Mouse (Mus musculus) liver, adult 2 months (tissue): ENCODE measurements at regions not wholly inside any gene's neighbourhood (a gene's known extent, or its start where the extent isn't known, plus 50 kb on each side); places are given as distances from the start of the nearest gene placed in this dataset.

Source experiments
- DNase-seq: peaks from one replicate; pipeline ENCODE4 v3.0.0-alpha.2; 2011; ENCODE audit warnings: low read depth, low spot score; ENCODE audit errors: extremely low read depth
- H3K27ac ChIP-seq: fragments of 200-500 bp; replicated peaks from 2 replicates; pipeline ENCODE4 v1.5.1; 2012; ENCODE audit warnings: low read depth, mild to moderate bottlenecking, control low read depth, inconsistent platforms, low read length; ENCODE audit not compliant: insufficient read depth
- H3K27me3 ChIP-seq: fragments of 200-500 bp; 2 replicates; pipeline ENCODE4 v1.6.1; 2012; ENCODE audit warnings: mild to moderate bottlenecking, moderate library complexity, low read length, inconsistent platforms; ENCODE audit not compliant: control insufficient read depth, insufficient read depth
- H3K36me3 ChIP-seq: fragments of 200-500 bp; 2 replicates; pipeline ENCODE4 v1.6.1; 2012; ENCODE audit warnings: low read length, inconsistent platforms; ENCODE audit not compliant: control insufficient read depth, insufficient read depth
- H3K4me1 ChIP-seq: fragments of 200-500 bp; 2 replicates; pipeline ENCODE4 v1.6.1; 2011; ENCODE audit warnings: low read length; ENCODE audit not compliant: control insufficient read depth, insufficient read depth
- H3K4me3 ChIP-seq: fragments of 200-500 bp; 2 replicates; pipeline ENCODE4 v1.5.1; 2011; ENCODE audit warnings: low read depth, mild to moderate bottlenecking, control low read depth, low read length, moderate library complexity; ENCODE audit not compliant: insufficient read depth
- H3K79me2 ChIP-seq: fragments of 200-500 bp; 2 replicates; pipeline ENCODE4 v1.6.1; 2012; ENCODE audit warnings: inconsistent platforms, mild to moderate bottlenecking, low read length, moderate library complexity; ENCODE audit not compliant: control insufficient read depth, insufficient read depth
- H3K9ac ChIP-seq: fragments of 200-500 bp; 2 replicates; pipeline ENCODE4 v1.6.1; 2012; ENCODE audit warnings: low read depth, mild to moderate bottlenecking, control low read depth, inconsistent platforms, low read length
- CTCF ChIP-seq: fragments of 200-500 bp; IDR thresholded peaks from 2 replicates; pipeline ENCODE4 v1.5.1; 2011; ENCODE audit warnings: low read depth, low read length, control low read depth
- POLR2A ChIP-seq: fragments of 200-500 bp; IDR thresholded peaks from 2 replicates; pipeline ENCODE4 v1.6.1; 2011; ENCODE audit warnings: low read length, control low read depth; ENCODE audit not compliant: insufficient read depth; ENCODE audit errors: extremely low read depth
- WGBS: fragments of 180-500 bp; shearing (Covaris S2); methylation state at CpG from one replicate; pipeline ENCODE4 v1.1.7; 2018; 5-methylcytosine and 5-hydroxymethylcytosine counted together

DNA sequence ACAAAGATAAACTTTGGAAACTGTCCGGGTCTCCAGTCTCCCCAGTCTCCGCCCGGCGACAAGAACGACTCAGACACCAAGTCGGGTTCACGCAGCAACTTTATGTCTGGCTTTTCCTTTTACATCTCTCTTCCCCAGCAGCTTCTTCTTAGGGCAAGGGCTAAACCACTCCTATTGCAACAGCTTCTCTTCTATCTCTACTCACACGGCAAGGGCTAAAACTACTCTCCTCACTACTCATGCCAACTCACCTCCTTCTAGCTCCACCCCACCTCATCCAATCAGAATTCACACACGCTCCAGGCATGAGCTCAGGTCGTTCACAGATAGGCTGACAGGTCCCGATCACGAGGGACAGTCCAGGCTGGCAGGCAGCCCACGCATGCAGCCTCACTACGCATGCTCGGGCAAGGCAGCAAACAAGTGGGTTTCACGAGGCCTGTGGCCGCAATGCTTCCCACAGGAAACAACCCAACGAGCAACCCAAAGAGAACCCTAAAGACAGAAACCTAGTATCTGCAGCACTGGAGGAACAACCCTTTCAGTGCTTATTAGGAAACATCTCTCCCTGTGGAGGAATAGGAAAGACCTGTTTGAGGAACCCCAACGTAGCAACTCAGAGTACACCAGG is 276.2 kb upstream of the 1700056E22Rik start:
- no peak overlapping the region for H3K4me3 ChIP-seq
- WGBS, result 88% methylated on average over 19 of the region's 19 CpGs
- H3K4me1 ChIP-seq, result no peaks in the 10 kb centered on the region
- H3K36me3 ChIP-seq, result no peaks in the 10 kb centered on the region
- no peak overlapping the region for H3K9ac ChIP-seq
- no peaks in the 10 kb centered on the region for H3K79me2 ChIP-seq
- no peaks in the 10 kb centered on the region for H3K27me3 ChIP-seq
- no peak overlapping the region for H3K27ac ChIP-seq
- no peak for DNase-seq
- TF ChIP-seq CTCF (no peak), POLR2A (no peak)

DNA sequence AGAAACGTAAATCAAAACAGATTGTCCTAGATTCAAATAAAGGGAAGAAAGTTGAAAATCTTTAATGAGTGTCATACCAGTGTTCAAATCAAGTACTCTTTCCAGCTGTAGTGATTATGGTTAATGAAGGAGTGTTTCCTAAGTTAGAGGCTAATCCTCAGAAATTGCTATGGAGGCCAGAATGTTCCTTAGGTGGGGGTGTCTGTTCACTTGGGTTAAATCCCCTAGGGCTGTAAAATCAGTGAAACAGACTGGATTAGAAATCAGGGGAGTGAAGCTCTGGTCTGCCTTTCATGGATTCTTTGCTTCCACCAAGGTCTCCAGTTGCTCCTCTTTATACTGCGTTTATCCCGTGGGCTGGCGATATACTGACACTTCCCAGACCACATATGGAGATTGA is 270.7 kb upstream of the 1700056E22Rik start:
- H3K4me1 ChIP-seq, result no peaks in the 10 kb centered on the region
- H3K9ac ChIP-seq, result no peak overlapping the region
- TF ChIP-seq POLR2A, result no peak
- TF ChIP-seq CTCF, result no peak
- H3K36me3 ChIP-seq, result no peaks in the 10 kb centered on the region
- no peaks in the 10 kb centered on the region for H3K27me3 ChIP-seq
- H3K79me2 ChIP-seq, result no peaks in the 10 kb centered on the region
- H3K4me3 ChIP-seq, result no peak overlapping the region
- WGBS, result 94% methylated on average over 4 of the region's 4 CpGs
- no peak for DNase-seq
- no peak overlapping the region for H3K27ac ChIP-seq

DNA sequence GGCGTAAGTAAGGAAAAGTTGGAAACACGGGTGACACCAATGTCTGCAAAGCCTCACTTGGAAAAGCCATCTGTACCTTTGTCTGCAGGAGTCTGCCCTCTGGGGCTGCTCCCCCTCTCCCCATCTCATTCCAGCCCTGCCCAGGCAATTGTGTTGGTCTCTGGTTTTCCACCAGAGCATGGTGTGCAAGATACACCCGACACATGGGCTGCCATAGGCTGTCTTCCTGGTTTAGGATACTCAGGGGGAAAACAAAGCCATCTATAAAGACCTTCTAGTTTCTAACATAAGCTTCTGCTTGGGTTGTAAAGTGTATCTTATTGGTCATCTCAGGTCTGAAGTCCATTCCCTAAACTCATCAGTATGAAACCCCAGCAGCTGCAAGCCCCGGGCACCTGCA is 270.1 kb upstream of the 1700056E22Rik start:
- Histone ChIP-seq H3K27me3 (no peaks in the 10 kb centered on the region), H3K9ac (no peak overlapping the region), H3K27ac (no peak overlapping the region), H3K36me3 (no peaks in the 10 kb centered on the region), H3K4me1 (no peaks in the 10 kb centered on the region), H3K79me2 (no peaks in the 10 kb centered on the region), H3K4me3 (no peak overlapping the region)
- 90% methylated on average over 4 of the region's 4 CpGs for WGBS
- DNase-seq, result no peak
- TF ChIP-seq POLR2A (no peak), CTCF (no peak)

- Histone ChIP-seq H3K79me2 (no peaks in the 10 kb centered on the region), H3K27ac (no peak overlapping the region), H3K9ac (no peak overlapping the region), H3K27me3 (no peaks in the 10 kb centered on the region), H3K36me3 (no peaks in the 10 kb centered on the region), H3K4me3 (no peak overlapping the region), H3K4me1 (no peaks in the 10 kb centered on the region)
- no peak for TF ChIP-seq CTCF
- TF ChIP-seq POLR2A, result no peak
- no peak for DNase-seq
- WGBS, result 58% methylated on average over 1 of the region's 1 CpGs
Observed at GRCm38 (mm10) chr1:184298701-184299100, 264.6 kb upstream of the 1700056E22Rik start.

GRCm38 (mm10) chr1:184297001-184297740 is 263.1 kb upstream of the 1700056E22Rik start:
- WGBS, result 72% methylated on average over 4 of the region's 4 CpGs
- no peaks in the 10 kb centered on the region for H3K79me2 ChIP-seq
- H3K27me3 ChIP-seq, result no peaks in the 10 kb centered on the region
- no peaks in the 10 kb centered on the region for H3K36me3 ChIP-seq
- peak; percentile 47 for DNase-seq
- H3K27ac ChIP-seq, result no peak overlapping the region
- no peaks in the 10 kb centered on the region for H3K4me1 ChIP-seq
- no peak for TF ChIP-seq POLR2A
- TF ChIP-seq CTCF, result no peak
- no peak overlapping the region for H3K9ac ChIP-seq
- no peak overlapping the region for H3K4me3 ChIP-seq

DNA sequence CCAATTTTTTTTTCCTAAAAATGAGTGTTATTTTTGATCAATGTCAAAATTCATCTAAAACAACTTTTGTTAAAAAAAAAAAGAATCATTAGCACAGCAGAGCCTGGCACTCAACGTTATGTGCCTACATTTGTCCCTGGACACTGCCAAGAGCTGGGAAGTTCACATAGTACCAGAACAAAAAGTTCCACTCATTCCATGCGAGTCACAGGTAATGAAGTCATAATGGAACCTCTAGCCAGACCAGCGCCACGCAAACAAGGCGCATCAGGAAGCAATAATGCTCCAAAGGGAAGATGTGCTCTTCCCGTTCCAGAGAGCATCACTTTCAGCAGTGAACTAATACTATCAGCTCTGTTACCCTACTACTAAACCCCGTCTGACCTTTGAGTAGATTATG is 257.0 kb upstream of the 1700056E22Rik start:
- no peak for DNase-seq
- Histone ChIP-seq H3K9ac (no peak overlapping the region), H3K27ac (no peak overlapping the region), H3K79me2 (no peaks in the 10 kb centered on the region), H3K4me3 (no peak overlapping the region), H3K36me3 (no peaks in the 10 kb centered on the region), H3K4me1 (peaks cover 2% of the 10 kb centered on the region; the same call in 1 of the 2 replicates), H3K27me3 (no peaks in the 10 kb centered on the region)
- WGBS, result 91% methylated on average over 7 of the region's 7 CpGs
- TF ChIP-seq CTCF (no peak), POLR2A (no peak)
